Mouse (Mus musculus) hindbrain, embryonic 15.5 days (tissue): ENCODE data around the gene 1700029F12Rik. TPM values are rescaled to one million over a fixed set of nuclear protein-coding genes. Genes with fewer than 3 reads are reported as not detected.

Experiments used
- ATAC-seq: fragments of 200-750 bp; cut with Nextera tagmentation; 2 replicates; pipeline ENCODE4 v1.8.0; 2017; ENCODE audit warnings: low read depth, moderate number of reproducible peaks, moderate TSS enrichment; ENCODE audit not compliant: low FRiP score
- H3K27ac ChIP-seq: fragments of 300-500 bp; sonication (generic); replicated peaks from 2 replicates; pipeline ENCODE4 v1.5.1; 2015; ENCODE audit warnings: mild to moderate bottlenecking, inconsistent platforms
- H3K27me3 ChIP-seq: fragments of 300-500 bp; sonication (generic); 2 replicates; pipeline ENCODE4 v1.6.1; 2015; ENCODE audit warnings: control low read depth, inconsistent platforms
- H3K36me3 ChIP-seq: fragments of 300-500 bp; sonication (generic); 2 replicates; pipeline ENCODE4 v1.6.1; 2015; ENCODE audit warnings: control low read depth, inconsistent platforms
- H3K4me1 ChIP-seq: fragments of 300-500 bp; sonication (generic); replicated peaks from 2 replicates; pipeline ENCODE4 v1.6.1; 2015; ENCODE audit warnings: control low read depth, inconsistent platforms
- H3K4me2 ChIP-seq: fragments of 300-500 bp; sonication (generic); 2 replicates; pipeline ENCODE4 v1.6.1; 2015; ENCODE audit warnings: moderate library complexity, mild to moderate bottlenecking, inconsistent platforms
- H3K4me3 ChIP-seq: fragments of 300-500 bp; sonication (generic); 2 replicates; pipeline ENCODE4 v1.5.1; 2015; ENCODE audit warnings: mild to moderate bottlenecking, inconsistent platforms
- H3K9ac ChIP-seq: fragments of 300-500 bp; sonication (generic); 2 replicates; pipeline ENCODE4 v1.6.1; 2015; ENCODE audit warnings: inconsistent platforms
- H3K9me3 ChIP-seq: fragments of 300-500 bp; sonication (generic); 2 replicates; pipeline ENCODE4 v1.6.1; 2016; ENCODE audit warnings: control low read depth, inconsistent platforms
- WGBS: fragments of 180-500 bp; shearing (Covaris S2); methylation state at CpG from one replicate; pipeline ENCODE4 v1.1.7; 2015; 5-methylcytosine and 5-hydroxymethylcytosine counted together
- polyA plus RNA-seq: library from polyadenylated mRNA; unstranded; fragments of >200 nt; fragmentation: Nextera tagmentation; extraction: Ambion mirVana; gene quantifications from 2 replicates; pipeline ENCODE4 v1.2.1, GENCODE M21; 2015

1700029F12Rik gene
- polyA plus RNA-seq, result not detected in 2 replicates

DNA sequence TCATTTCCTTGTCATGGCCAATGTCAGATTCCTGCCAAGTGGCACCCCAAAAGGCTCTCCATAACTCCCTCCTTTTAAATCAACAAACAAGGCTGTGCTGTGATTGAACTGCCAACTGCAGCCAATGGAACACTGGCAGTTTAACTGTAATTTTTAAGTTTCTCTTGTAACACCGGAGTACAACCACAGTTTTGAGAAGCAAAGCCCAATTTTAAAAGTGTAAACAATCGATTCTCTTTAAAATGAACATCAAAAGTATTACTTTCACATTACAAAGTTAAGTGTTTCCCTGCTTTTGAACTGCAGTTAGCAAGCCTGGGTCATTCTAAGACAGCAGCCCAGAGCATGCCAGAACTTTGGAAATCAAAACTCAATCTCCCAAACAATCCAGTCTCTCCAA, at the start of gene 1700029F12Rik:
Gene 1700029F12Rik, minus strand, starts transcription at position 101 of the 400 bp plus-strand sequence.
- no peak within 1 kb of the TSS for H3K9ac ChIP-seq
- no peaks in the 10 kb centered on the region for H3K9me3 ChIP-seq
- no peaks in the 10 kb centered on the region for H3K27me3 ChIP-seq
- no peak within 1 kb of the TSS for H3K4me3 ChIP-seq
- H3K4me2 ChIP-seq, result no peak within 1 kb of the TSS
- H3K36me3 ChIP-seq, result no peaks in the 10 kb centered on the region
- H3K27ac ChIP-seq, result no peak within 1 kb of the TSS
- no peak for ATAC-seq
- WGBS, result 87% methylated on average over 2 of the region's 2 CpGs
- H3K4me1 ChIP-seq, result no peaks in the 10 kb centered on the region

DNA sequence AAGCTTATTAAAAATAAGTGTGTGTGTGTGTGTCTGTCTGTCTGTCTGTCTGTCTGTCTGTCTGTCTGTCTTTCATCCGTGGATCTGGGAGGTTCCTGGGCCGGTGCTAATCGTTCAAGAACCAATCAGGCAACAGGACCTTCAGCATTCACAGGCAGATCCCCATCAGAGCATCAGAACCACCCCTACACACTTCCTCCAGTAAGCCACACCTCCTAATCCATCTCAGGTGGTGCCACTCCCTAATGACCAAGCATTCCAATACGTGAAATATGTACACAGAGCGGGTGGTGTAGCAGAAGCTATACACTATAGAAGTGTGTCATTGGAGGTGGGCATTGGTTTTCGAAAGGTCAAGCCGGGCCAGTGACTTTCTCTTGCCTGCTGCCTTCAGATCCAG, 48.3 kb upstream of the 1700029F12Rik start:
- ATAC-seq, result no peak
- Histone ChIP-seq H3K4me2 (no peak overlapping the region), H3K27ac (no peak overlapping the region), H3K4me3 (no peak overlapping the region), H3K36me3 (no peaks in the 10 kb centered on the region), H3K9ac (no peak overlapping the region), H3K4me1 (no peaks in the 10 kb centered on the region), H3K27me3 (no peaks in the 10 kb centered on the region), H3K9me3 (no peaks in the 10 kb centered on the region)
- WGBS, result 93% methylated on average over 7 of the region's 7 CpGs

DNA sequence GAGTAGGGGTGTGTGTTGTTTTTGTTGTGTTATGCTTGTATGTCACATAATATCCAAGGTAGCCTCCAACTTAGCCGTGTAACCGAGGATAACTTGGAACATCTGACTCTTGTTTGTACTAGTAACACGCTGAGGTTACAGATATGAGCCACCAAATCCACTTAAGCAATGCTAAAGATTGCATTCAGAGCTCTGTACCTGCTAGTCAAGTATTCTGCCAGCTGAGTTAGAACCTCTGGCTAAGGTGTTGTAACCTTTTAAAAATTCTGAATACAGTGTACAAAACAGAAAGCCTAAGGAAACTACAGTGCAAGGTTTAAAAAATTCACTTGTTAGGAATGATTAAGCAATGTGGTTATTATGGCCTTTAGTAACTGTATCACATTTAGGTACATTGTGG, 46.5 kb upstream of the 1700029F12Rik start:
- no peak overlapping the region for H3K27ac ChIP-seq
- ATAC-seq, result no peak
- no peak overlapping the region for H3K4me2 ChIP-seq
- H3K27me3 ChIP-seq, result no peaks in the 10 kb centered on the region
- H3K9ac ChIP-seq, result no peak overlapping the region
- WGBS, result 87% methylated on average over 3 of the region's 3 CpGs
- no peaks in the 10 kb centered on the region for H3K4me1 ChIP-seq
- no peaks in the 10 kb centered on the region for H3K9me3 ChIP-seq
- H3K36me3 ChIP-seq, result no peaks in the 10 kb centered on the region
- H3K4me3 ChIP-seq, result no peak overlapping the region

DNA sequence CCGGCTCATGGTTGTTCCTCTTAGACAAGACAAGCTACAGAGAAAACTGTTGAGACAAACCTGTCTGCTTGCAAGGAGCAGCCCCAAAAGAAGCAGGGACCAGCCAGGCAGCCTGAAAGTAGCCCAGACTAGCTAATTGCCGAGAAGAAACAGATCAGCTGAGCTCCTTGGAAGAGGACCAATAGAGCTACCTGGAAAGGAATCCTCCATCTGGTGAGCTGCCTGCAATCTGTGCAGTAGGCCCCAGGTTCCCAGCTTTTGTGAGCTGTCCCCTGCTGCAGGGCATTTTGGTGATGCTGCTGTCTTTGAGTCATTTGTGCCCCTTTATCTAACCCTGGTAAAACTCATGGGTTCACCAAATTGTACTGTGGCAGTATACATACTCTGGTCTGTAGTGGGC, 46.0 kb upstream of the 1700029F12Rik start:
- Histone ChIP-seq H3K27ac (no peak overlapping the region), H3K4me2 (no peak overlapping the region), H3K4me3 (no peak overlapping the region), H3K27me3 (no peaks in the 10 kb centered on the region), H3K36me3 (no peaks in the 10 kb centered on the region), H3K9me3 (no peaks in the 10 kb centered on the region), H3K9ac (no peak overlapping the region), H3K4me1 (no peaks in the 10 kb centered on the region)
- WGBS, result 87% methylated on average over 2 of the region's 2 CpGs
- ATAC-seq, result no peak

DNA sequence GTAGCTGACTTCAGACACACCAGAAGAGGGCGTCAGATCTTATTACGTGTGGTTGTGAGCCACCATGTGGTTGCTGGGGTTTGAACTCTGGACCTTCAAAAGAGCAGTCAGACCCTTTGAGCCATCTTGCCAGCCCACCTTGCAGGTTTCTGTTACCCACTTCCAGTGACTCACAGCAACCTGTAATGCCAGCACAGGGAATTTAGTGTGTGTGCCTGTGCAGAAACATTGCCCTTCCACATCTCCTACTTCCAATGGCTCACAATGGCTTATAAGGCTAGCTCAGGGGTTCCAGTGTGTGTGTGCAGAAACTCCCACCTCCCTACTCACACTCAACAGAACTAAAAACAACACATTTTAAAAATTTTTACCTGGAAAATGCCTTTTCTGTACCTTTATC, 43.4 kb upstream of the 1700029F12Rik start:
- no peak overlapping the region for H3K4me3 ChIP-seq
- H3K27ac ChIP-seq, result no peak overlapping the region
- no peak for ATAC-seq
- 93% methylated on average over 2 of the region's 2 CpGs for WGBS
- no peak overlapping the region for H3K9ac ChIP-seq
- no peaks in the 10 kb centered on the region for H3K36me3 ChIP-seq
- H3K27me3 ChIP-seq, result no peaks in the 10 kb centered on the region
- no peak overlapping the region for H3K4me2 ChIP-seq
- no peaks in the 10 kb centered on the region for H3K9me3 ChIP-seq
- peaks cover 8% of the 10 kb centered on the region for H3K4me1 ChIP-seq

DNA sequence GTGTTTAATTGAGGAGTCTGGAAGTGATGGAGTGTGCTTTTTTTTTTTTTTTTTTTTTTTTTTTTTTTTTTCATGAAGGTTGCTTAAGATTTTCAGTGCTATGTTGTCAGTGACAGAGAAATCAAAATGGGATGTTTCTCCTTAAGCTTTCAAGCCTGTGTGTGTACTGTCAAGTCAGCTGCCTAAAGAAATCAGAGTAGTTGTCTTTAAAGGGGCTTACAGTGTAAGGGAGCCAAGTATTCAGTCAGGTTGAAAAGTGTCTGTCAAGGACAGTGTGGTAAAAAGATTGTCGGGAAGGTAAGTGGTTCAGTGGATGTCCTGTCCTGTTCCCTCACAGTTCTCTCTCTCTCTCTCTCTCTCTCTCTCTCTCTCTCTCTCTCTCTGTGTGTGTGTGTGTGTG, 39.3 kb upstream of the 1700029F12Rik start:
- no peak overlapping the region for H3K27ac ChIP-seq
- H3K4me3 ChIP-seq, result peak overlapping the region; percentile 93; the same call in 1 of the 2 replicates
- H3K36me3 ChIP-seq, result no peaks in the 10 kb centered on the region
- WGBS, result 60% methylated on average over 1 of the region's 1 CpGs
- 0 out of 2 replicates have a peak overlapping the region, but pooled peaks have one; percentile 78 for H3K4me2 ChIP-seq
- H3K9ac ChIP-seq, result peak overlapping the region; percentile 2; the same call in 1 of the 2 replicates
- no peaks in the 10 kb centered on the region for H3K9me3 ChIP-seq
- H3K27me3 ChIP-seq, result 0 out of 2 replicates have a peak, but pooled peaks cover 3% of the 10 kb centered on the region
- ATAC-seq, result no peak
- H3K4me1 ChIP-seq, result peaks cover 10% of the 10 kb centered on the region

DNA sequence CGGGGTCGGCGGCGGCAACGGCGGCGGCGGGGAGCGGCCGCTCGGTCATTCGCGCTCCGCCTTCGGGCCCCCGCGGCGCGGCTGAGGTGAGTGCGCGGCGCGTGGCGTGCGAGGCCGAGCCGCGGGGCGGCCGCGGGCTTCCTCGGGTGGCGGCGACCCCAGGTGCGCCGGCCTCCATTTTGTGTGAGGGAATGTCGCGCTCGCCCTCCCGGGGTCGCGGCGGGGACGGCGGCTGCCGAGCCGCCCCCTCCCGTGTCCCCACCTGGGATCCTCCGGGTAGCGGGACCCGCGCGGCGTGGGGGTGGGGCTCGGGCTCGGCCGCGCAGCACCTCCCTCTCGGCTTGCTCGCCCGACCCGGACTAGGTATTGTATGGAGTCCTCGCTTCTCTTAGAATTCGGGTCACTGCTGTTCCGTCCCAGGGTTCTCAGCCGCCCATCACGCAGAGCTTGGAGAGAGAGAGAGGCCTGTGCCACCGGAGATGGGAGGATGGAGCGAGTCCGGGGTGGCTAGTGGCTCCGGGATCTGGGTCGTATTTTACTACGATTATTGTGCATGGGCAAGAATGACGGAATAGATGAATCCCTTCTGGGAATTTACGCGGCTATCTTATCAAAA, 37.6 kb upstream of the 1700029F12Rik start:
- H3K9ac ChIP-seq, result peak overlapping the region; percentile 89
- no peaks in the 10 kb centered on the region for H3K9me3 ChIP-seq
- WGBS, result under 1% methylated on average over 48 of the region's 76 CpGs
- H3K36me3 ChIP-seq, result no peaks in the 10 kb centered on the region
- peaks cover 10% of the 10 kb centered on the region for H3K4me1 ChIP-seq
- H3K27me3 ChIP-seq, result 0 out of 2 replicates have a peak, but pooled peaks cover 9% of the 10 kb centered on the region
- H3K4me2 ChIP-seq, result peak overlapping the region; percentile 78
- H3K4me3 ChIP-seq, result peak overlapping the region; percentile 93
- ATAC-seq, result peak; percentile 83
- H3K27ac ChIP-seq, result peak overlapping the region; percentile 96

DNA sequence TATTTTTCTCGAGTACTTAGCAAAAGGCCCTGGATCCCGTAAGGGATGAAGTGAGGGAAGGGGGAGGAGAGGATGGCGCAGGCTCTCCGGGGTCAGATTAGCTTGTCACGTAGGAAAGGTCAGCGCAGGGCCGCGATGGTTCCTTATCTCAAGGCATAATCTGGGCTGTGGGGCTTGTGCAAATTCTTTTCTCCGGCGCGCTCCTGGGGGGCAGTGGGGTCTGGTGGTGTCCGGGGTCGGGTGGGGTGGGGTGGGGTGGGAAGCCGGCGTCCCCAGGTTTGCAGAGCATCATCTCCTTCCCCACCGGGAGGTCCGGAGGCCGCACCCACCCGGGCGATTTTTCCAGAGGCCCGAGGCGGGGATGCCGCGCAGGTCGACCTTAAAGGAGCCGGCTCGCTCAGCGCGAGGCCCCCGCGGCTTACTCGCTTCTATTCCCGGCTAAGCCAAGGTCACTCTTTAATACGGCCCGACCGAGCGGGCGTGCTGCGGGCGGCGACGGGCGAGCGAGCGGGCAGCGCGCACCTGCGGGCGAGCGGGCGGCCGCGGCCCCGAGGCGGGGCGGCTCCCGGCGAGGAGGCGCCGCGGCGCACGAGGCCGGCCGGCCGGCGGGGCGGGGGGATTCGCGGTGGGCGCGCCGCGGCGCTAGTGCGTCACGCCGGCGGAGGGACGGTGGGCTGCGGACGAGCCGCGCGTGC, 36.9 kb upstream of the 1700029F12Rik start:
- Histone ChIP-seq H3K27me3 (0 out of 2 replicates have a peak, but pooled peaks cover 9% of the 10 kb centered on the region), H3K27ac (peak overlapping the region; percentile 96), H3K9ac (peak overlapping the region; percentile 89), H3K9me3 (no peaks in the 10 kb centered on the region), H3K4me2 (peak overlapping the region; percentile 78), H3K36me3 (no peaks in the 10 kb centered on the region), H3K4me3 (peak overlapping the region; percentile 93), H3K4me1 (peaks cover 10% of the 10 kb centered on the region)
- peak; percentile 81 for ATAC-seq
- WGBS, result under 1% methylated on average over 71 of the region's 85 CpGs

DNA sequence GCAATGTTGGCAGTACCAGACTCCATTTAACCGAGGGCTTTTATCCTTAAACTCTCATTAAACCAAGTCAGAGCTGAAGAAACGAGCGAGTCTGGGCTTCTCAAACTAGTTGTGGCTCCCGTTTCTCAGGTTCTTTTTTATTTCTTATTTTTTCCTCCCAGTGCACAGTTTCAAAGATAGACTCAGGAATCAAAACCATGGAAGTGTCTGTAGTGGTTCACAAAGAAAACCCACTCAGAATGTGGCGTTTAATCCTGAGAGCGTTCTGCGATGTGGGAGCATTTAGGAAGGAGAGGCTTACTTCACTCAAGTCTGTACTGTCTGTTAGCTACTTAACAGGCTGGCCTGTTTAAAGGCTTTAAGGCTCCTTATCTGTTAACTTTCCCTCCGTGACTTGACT, 34.0 kb upstream of the 1700029F12Rik start:
- H3K9ac ChIP-seq, result no peak overlapping the region
- no peaks in the 10 kb centered on the region for H3K9me3 ChIP-seq
- H3K27ac ChIP-seq, result no peak overlapping the region
- H3K36me3 ChIP-seq, result no peaks in the 10 kb centered on the region
- H3K27me3 ChIP-seq, result 0 out of 2 replicates have a peak, but pooled peaks cover 9% of the 10 kb centered on the region
- peaks cover 12% of the 10 kb centered on the region for H3K4me1 ChIP-seq
- no peak overlapping the region for H3K4me2 ChIP-seq
- ATAC-seq, result no peak
- 48% methylated on average over 8 of the region's 8 CpGs for WGBS
- no peak overlapping the region for H3K4me3 ChIP-seq

DNA sequence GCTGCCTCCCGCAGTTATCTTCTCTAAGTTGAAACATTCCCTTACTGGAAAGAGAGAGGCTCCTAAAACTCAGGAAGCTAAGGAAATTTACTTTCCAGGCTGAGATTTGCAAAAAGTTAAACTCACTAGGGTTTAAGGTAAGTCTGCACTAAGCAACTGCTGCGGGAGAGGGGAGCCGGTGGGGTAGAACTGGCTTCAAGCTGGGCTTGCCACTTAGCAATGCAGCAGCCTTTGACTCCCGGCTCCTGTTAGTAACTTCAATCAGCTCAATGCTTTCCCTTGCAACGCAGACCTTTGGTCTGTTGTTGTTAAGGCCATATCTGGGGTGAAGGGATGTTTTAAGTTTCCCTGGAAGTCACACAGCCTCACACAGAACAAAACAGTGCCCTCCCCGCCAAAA, 33.5 kb upstream of the 1700029F12Rik start:
- no peak for ATAC-seq
- Histone ChIP-seq H3K27me3 (0 out of 2 replicates have a peak, but pooled peaks cover 9% of the 10 kb centered on the region), H3K9me3 (no peaks in the 10 kb centered on the region), H3K36me3 (no peaks in the 10 kb centered on the region), H3K4me2 (no peak overlapping the region), H3K4me1 (peaks cover 7% of the 10 kb centered on the region; the same call in 1 of the 2 replicates), H3K4me3 (no peak overlapping the region), H3K9ac (no peak overlapping the region), H3K27ac (no peak overlapping the region)
- 9% methylated on average over 6 of the region's 6 CpGs for WGBS

DNA sequence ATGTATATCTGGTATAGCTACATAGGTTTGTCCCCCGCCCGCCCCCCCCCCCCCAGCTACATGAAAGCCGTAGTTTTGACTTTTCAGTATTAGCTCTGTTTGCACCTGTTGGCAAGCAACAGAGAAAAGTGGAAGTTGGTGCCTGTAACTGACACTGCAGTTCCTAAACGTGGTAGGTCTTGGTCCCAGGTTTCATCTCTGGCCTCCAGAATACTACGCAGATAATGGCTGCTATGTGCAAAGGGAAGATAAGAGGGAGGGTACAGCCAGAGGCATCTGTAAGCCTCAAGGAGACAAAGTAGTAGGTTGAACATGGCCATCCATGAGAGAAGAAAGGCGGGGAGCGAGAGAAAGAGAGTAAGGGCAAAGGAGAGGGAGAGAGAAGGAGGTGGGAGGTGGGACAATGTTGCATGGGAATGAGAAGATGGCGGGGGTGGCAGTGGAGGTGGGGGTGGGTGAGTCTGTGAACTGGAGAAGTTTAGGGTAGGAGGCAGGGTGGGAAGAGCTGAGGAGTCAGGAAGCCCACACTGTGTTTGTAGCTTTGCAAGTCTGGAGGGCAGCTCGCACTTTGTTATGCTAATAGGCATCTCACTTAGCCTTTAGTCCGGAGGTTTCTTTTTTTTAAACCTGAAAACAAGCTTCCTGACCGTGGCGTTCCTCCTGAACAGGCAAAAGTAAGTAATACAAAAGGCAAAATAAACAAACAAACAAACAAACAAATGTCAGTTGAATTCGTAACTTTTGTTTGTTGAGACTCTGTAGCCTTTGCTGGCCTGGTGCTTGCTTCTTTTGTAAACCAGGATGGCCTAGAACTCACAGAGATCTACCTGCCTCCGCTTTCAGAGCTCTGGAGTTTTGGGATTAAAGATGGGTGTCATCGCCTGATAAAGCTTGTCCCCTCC, 32.7 kb upstream of the 1700029F12Rik start, which contains the start of gene Fam169a:
Gene Fam169a, plus strand, starts transcription at position 638 of the 902 bp plus-strand sequence.
- Histone ChIP-seq H3K4me2 (no peak within 1 kb of the TSS), H3K36me3 (no peaks in the 10 kb centered on the region), H3K9ac (no peak within 1 kb of the TSS), H3K9me3 (no peaks in the 10 kb centered on the region), H3K27me3 (0 out of 2 replicates have a peak, but pooled peaks cover 9% of the 10 kb centered on the region), H3K27ac (no peak within 1 kb of the TSS), H3K4me3 (no peak within 1 kb of the TSS), H3K4me1 (0 out of 2 replicates have a peak, but pooled peaks cover 4% of the 10 kb centered on the region)
- 36% methylated on average over 15 of the region's 15 CpGs for WGBS
- no peak for ATAC-seq
